Comparison of ENCODE assay signal across 8 mouse cellular contexts in the genomic region with DNA sequence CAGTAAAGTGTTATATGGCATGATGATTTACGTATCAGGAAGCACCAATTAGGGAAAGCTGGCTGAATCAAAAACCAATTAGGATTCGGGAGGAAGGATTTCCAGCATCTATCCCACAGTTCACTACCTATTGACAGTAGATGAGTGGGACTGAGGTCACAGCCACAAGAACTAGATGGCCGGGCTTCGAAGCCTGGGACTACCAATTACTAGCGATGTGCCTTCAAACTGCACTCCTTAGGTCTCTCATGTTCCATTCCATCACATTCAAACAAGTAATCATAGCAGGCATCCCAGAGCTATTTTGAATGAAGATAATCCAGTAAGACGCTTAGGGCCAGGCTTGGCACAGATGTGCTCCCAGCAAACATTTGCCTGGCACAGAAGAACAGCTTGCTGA. TPM values are rescaled to one million over a fixed set of nuclear protein-coding genes. Genes with fewer than 3 reads are reported as not detected.
DNase-seq lines count a peak whose midpoint lies in the region; ATAC-seq lines count a peak whose summit lies in the region.
"Had no signal": no experiment of that assay in that cellular context is flagged by ENCODE, and none has a peak within 500 bp of the region (broad histone marks: within the 10 kb centered on the region; RNA-seq: fewer than 3 reads in every experiment).

No protein-coding gene starts in this region.

- H3K27ac ChIP-seq in liver, embryonic 11.5 days (ENCODE audit: low read depth, low read length) = no peak overlapping the region
- H3K27ac ChIP-seq in forebrain, embryonic 12.5 days = no peak overlapping the region
- no peak overlapping the region for H3K27ac ChIP-seq in limb, embryonic 11.5 days (replicated peaks; ENCODE audit: low read depth, low read length)

- no peak for ATAC-seq in liver, embryonic 11.5 days (replicated peaks; ENCODE audit: low FRiP score)
- ATAC-seq in forebrain, embryonic 12.5 days (ENCODE audit: low FRiP score) = no peak
- ATAC-seq in limb, embryonic 11.5 days (ENCODE audit: insufficient number of reproducible peaks, low FRiP score, low TSS enrichment, low read depth) = no peak

- DNase-seq in liver, embryonic 11.5 days (ENCODE audit: low spot score) = no peak
- DNase-seq in liver = no peak
- DNase-seq in limb, embryonic 11.5 days (ENCODE audit: low spot score) = no peak
- DNase-seq in retina, embryonic 14.5 days (ENCODE audit: low spot score) = peak; percentile 47
- DNase-seq in adrenal gland, adult (ENCODE audit: inconsistent age in 2 of 2, low spot score in 1 of 2) = no peak
- DNase-seq in layer of hippocampus, postnatal 25 days (ENCODE audit: extremely low spot score in 1 of 2, low spot score in 1 of 2) = no peak
- DNase-seq: right cerebral cortex, adult 18-20 months had no signal

- no peak overlapping the region for H3K9ac ChIP-seq in liver, embryonic 11.5 days (ENCODE audit: low read depth, low read length)
- H3K9ac ChIP-seq in forebrain, embryonic 12.5 days = no peak overlapping the region
- no peak overlapping the region for H3K9ac ChIP-seq in limb, embryonic 11.5 days (ENCODE audit: low read length)

- WGBS in liver, embryonic 11.5 days = 82% methylated on average over 6 of the region's 6 CpGs
- WGBS in forebrain, embryonic 12.5 days = 33% methylated on average over 6 of the region's 6 CpGs
- WGBS in limb, embryonic 11.5 days = 53% methylated on average over 6 of the region's 6 CpGs

- no peak overlapping the region for H3K4me3 ChIP-seq in liver, embryonic 11.5 days (ENCODE audit: low read depth, low read length)
- peak overlapping the region; percentile 21 for H3K4me3 ChIP-seq in forebrain, embryonic 12.5 days (replicated peaks)
- H3K4me3 ChIP-seq in limb, embryonic 11.5 days (ENCODE audit: low read depth, low read length) = 0 out of 2 replicates have a peak overlapping the region, but pooled peaks have one; percentile 5

- no peaks in the 10 kb centered on the region for H3K36me3 ChIP-seq in liver, embryonic 11.5 days (ENCODE audit: control insufficient read depth, insufficient read depth, low read length)
- H3K36me3 ChIP-seq in forebrain, embryonic 12.5 days (replicated peaks) = peaks cover 6% of the 10 kb centered on the region; the same call in 1 of the 2 replicates
- no peaks in the 10 kb centered on the region; the same call in 1 of the 2 replicates for H3K36me3 ChIP-seq in limb, embryonic 11.5 days (ENCODE audit: control insufficient read depth, insufficient read depth, low read length)

- peak overlapping the region; percentile 70 for H3K4me2 ChIP-seq in liver, embryonic 11.5 days
- H3K4me2 ChIP-seq in forebrain, embryonic 12.5 days = peak overlapping the region; percentile 64
- peak overlapping the region; percentile 32; the same call in 1 of the 2 replicates for H3K4me2 ChIP-seq in limb, embryonic 11.5 days (ENCODE audit: low read depth, severe bottlenecking)

- no peaks in the 10 kb centered on the region for H3K27me3 ChIP-seq in liver, embryonic 11.5 days (replicated peaks; ENCODE audit: control insufficient read depth, insufficient read depth, low read length)
- H3K27me3 ChIP-seq in forebrain, embryonic 12.5 days = no peaks in the 10 kb centered on the region
- no peaks in the 10 kb centered on the region for H3K27me3 ChIP-seq in limb, embryonic 11.5 days (ENCODE audit: control insufficient read depth, insufficient read depth, low read length)

- peaks cover 7% of the 10 kb centered on the region for H3K4me1 ChIP-seq in liver, embryonic 11.5 days (replicated peaks; ENCODE audit: control insufficient read depth, insufficient read depth, low read length)
- H3K4me1 ChIP-seq in forebrain, embryonic 12.5 days = peaks cover 30% of the 10 kb centered on the region
- peaks cover 9% of the 10 kb centered on the region; the same call in 1 of the 2 replicates for H3K4me1 ChIP-seq in limb, embryonic 11.5 days (ENCODE audit: control insufficient read depth, insufficient read depth, low read length)

- H3K9me3 ChIP-seq in liver, embryonic 11.5 days (ENCODE audit: control insufficient read depth, low read length) = no peaks in the 10 kb centered on the region
- H3K9me3 ChIP-seq in forebrain, embryonic 12.5 days = no peaks in the 10 kb centered on the region
- H3K9me3 ChIP-seq in limb, embryonic 11.5 days (ENCODE audit: control insufficient read depth, low read length) = no peaks in the 10 kb centered on the region

RNA-seq across cellular contexts. Expression of a gene that starts 2.3 kb away (rescaled TPM):
- 12.8 and 14.5 TPM in 2 replicates for polyA plus RNA-seq in liver, embryonic 11.5 days (2014; fragmentation: Nextera tagmentation; extraction: Ambion mirVana)
- 16.4 and 17.7 TPM in 2 replicates for polyA plus RNA-seq in forebrain, embryonic 12.5 days (2016; fragmentation: Nextera tagmentation; extraction: Ambion mirVana)
- 23.8 and 30.1 TPM in 2 replicates for polyA plus RNA-seq in limb, embryonic 11.5 days (2014; fragmentation: Nextera tagmentation; extraction: Ambion mirVana)
- total RNA-seq in layer of hippocampus, postnatal 25 days (2021) = 10 to 100 TPM; 11.6 to 12.7 TPM
